Comparison of ENCODE assay signal across 25 mouse cellular contexts in genomic region chr7:123146141-123146846, GRCm38 (mm10). TPM values are rescaled to one million over a fixed set of nuclear protein-coding genes. Genes with fewer than 3 reads are reported as not detected.
DNase-seq lines count a peak whose midpoint lies in the region; ATAC-seq and TF ChIP-seq lines count a peak whose summit lies in the region.
"Had no signal": no experiment of that assay in that cellular context is flagged by ENCODE, and none has a peak within 500 bp of the region (broad histone marks: within the 10 kb centered on the region; RNA-seq: fewer than 3 reads in every experiment).

No protein-coding gene starts in this region.

- no peak for TF ChIP-seq CTCF in forebrain, postnatal 0 days (IDR thresholded peaks at IDR 0.05; ENCODE audit: low read depth)
- TF ChIP-seq CTCF in layer of hippocampus, adult 2 months (conservative IDR thresholded peaks at IDR 0.05) = no peak

- WGBS in forebrain, postnatal 0 days = 81% methylated on average over 10 of the region's 10 CpGs
- 90% methylated on average over 10 of the region's 10 CpGs for WGBS in forebrain, embryonic 14.5 days
- 96% methylated on average over 10 of the region's 10 CpGs for WGBS in midbrain, embryonic 14.5 days

- no peak overlapping the region for H3K4me3 ChIP-seq in forebrain, postnatal 0 days (ENCODE audit: low read depth, low read length)
- no peak overlapping the region for H3K4me3 ChIP-seq in forebrain, embryonic 14.5 days (ENCODE audit: low read depth, low read length)
- H3K4me3 ChIP-seq in layer of hippocampus, adult 2 months = no peak overlapping the region
- H3K4me3 ChIP-seq in midbrain, embryonic 14.5 days (replicated peaks; ENCODE audit: low read depth, low read length) = no peak overlapping the region
- H3K4me3 ChIP-seq: forebrain, embryonic 10.5 days; forebrain, embryonic 13.5 days; gastrocnemius, adult 2 months; heart, embryonic 12.5 days; heart, embryonic 15.5 days had no signal

- no peaks in the 10 kb centered on the region for H3K27me3 ChIP-seq in forebrain, postnatal 0 days (ENCODE audit: insufficient read depth, low read length)
- no peaks in the 10 kb centered on the region for H3K27me3 ChIP-seq in forebrain, embryonic 14.5 days (replicated peaks; ENCODE audit: control insufficient read depth, insufficient read depth, low read length)
- H3K27me3 ChIP-seq in midbrain, embryonic 14.5 days (ENCODE audit: control insufficient read depth, insufficient read depth, low read length) = no peaks in the 10 kb centered on the region
- H3K27me3 ChIP-seq: forebrain, embryonic 13.5 days; heart, embryonic 12.5 days; heart, embryonic 15.5 days had no signal

- H3K9me3 ChIP-seq in forebrain, postnatal 0 days (ENCODE audit: low read length) = no peaks in the 10 kb centered on the region
- no peaks in the 10 kb centered on the region for H3K9me3 ChIP-seq in forebrain, embryonic 14.5 days (replicated peaks; ENCODE audit: control insufficient read depth, low read length)
- no peaks in the 10 kb centered on the region for H3K9me3 ChIP-seq in midbrain, embryonic 14.5 days (ENCODE audit: control insufficient read depth, low read length)
- H3K9me3 ChIP-seq: forebrain, embryonic 10.5 days; forebrain, embryonic 13.5 days; heart, embryonic 12.5 days; heart, embryonic 15.5 days had no signal

- peak; percentile 5 for DNase-seq in forebrain, postnatal 0 days
- DNase-seq in forebrain, embryonic 14.5 days (ENCODE audit: low spot score) = no peak
- DNase-seq in layer of hippocampus, adult 2 months (ENCODE audit: low spot score in 2 of 2) = peak; percentile 24 to 29
- DNase-seq in layer of hippocampus, adult 8-10 months (ENCODE audit: low spot score in 2 of 2) = no peak
- DNase-seq in left cerebral cortex, postnatal 25 days (ENCODE audit: low spot score in 2 of 2) = peak; percentile 16 to 72
- DNase-seq in left cerebral cortex, postnatal 4 days = no peak
- peak; percentile 46 for DNase-seq in MN1 (ENCODE audit: low spot score)
- no peak for DNase-seq in midbrain, embryonic 14.5 days
- DNase-seq: adrenal gland, adult 8-10 months; adrenal gland, postnatal 25 days; cerebellum, adult 18-20 months; cerebellum, adult 9-10 months; cerebellum, postnatal 14 days; gastrocnemius, adult 2 months; gastrocnemius, postnatal 14 days; heart, adult 18-20 months; heart, postnatal 14 days; heart, postnatal 4 days had no signal

- intact Hi-C loops in left cerebral cortex, postnatal 25 days (cut with DNase I) = loop anchor here (1.0 kb wide), 1 partner anchor 80 kb away; no protein-coding TSS in a partner anchor
- intact Hi-C loops in left cerebral cortex, postnatal 4 days (cut with DNase I) = no loop called here

- no peaks in the 10 kb centered on the region for H3K4me1 ChIP-seq in forebrain, postnatal 0 days (ENCODE audit: insufficient read depth)
- peaks cover 2% of the 10 kb centered on the region; the same call in 1 of the 2 replicates for H3K4me1 ChIP-seq in forebrain, embryonic 14.5 days (ENCODE audit: control insufficient read depth, insufficient read depth, low read length)
- no peaks in the 10 kb centered on the region for H3K4me1 ChIP-seq in midbrain, embryonic 14.5 days (ENCODE audit: control insufficient read depth, insufficient read depth, low read length)
- H3K4me1 ChIP-seq: forebrain, embryonic 13.5 days had no signal

- H3K27ac ChIP-seq in forebrain, postnatal 0 days (ENCODE audit: low read depth, low read length) = no peak overlapping the region
- H3K27ac ChIP-seq in forebrain, embryonic 14.5 days (ENCODE audit: low read depth, low read length) = no peak overlapping the region
- H3K27ac ChIP-seq in layer of hippocampus, adult 2 months = no peak overlapping the region
- H3K27ac ChIP-seq in midbrain, embryonic 14.5 days (replicated peaks; ENCODE audit: low read depth, low read length) = no peak overlapping the region
- H3K27ac ChIP-seq: forebrain, embryonic 10.5 days; forebrain, embryonic 13.5 days; gastrocnemius, adult 2 months; heart, embryonic 15.5 days; hindbrain, embryonic 14.5 days; hindbrain, postnatal 0 days had no signal

- H3K36me3 ChIP-seq in forebrain, postnatal 0 days (ENCODE audit: insufficient read depth) = peaks cover 11% of the 10 kb centered on the region; the same call in 1 of the 2 replicates
- H3K36me3 ChIP-seq in forebrain, embryonic 14.5 days (ENCODE audit: control insufficient read depth, insufficient read depth, low read length) = peaks cover 16% of the 10 kb centered on the region; the same call in 1 of the 2 replicates
- peaks cover 10% of the 10 kb centered on the region for H3K36me3 ChIP-seq in midbrain, embryonic 14.5 days (ENCODE audit: control insufficient read depth, insufficient read depth, low read length)

- no peak overlapping the region for H3K9ac ChIP-seq in forebrain, postnatal 0 days
- no peak overlapping the region for H3K9ac ChIP-seq in forebrain, embryonic 14.5 days (ENCODE audit: low read length)
- no peak overlapping the region for H3K9ac ChIP-seq in midbrain, embryonic 14.5 days (replicated peaks; ENCODE audit: low read length)
- H3K9ac ChIP-seq: forebrain, embryonic 13.5 days; heart, embryonic 12.5 days; heart, embryonic 15.5 days; hindbrain, embryonic 14.5 days had no signal

- H3K4me2 ChIP-seq in forebrain, postnatal 0 days (ENCODE audit: low read depth) = no peak overlapping the region
- H3K4me2 ChIP-seq in forebrain, embryonic 14.5 days (ENCODE audit: low read length) = no peak overlapping the region
- no peak overlapping the region for H3K4me2 ChIP-seq in midbrain, embryonic 14.5 days (ENCODE audit: low read length)
- H3K4me2 ChIP-seq: forebrain, embryonic 13.5 days; heart, embryonic 12.5 days; heart, embryonic 15.5 days; hindbrain, embryonic 14.5 days had no signal

- ATAC-seq in forebrain, postnatal 0 days = no peak
- ATAC-seq in forebrain, embryonic 14.5 days = no peak
- no peak for ATAC-seq in midbrain, embryonic 14.5 days (ENCODE audit: low FRiP score, low TSS enrichment)
- ATAC-seq: forebrain, embryonic 13.5 days; hindbrain, postnatal 0 days; inflammation-experienced regulatory T-cells, adult 6 months had no signal

RNA-seq across cellular contexts. Expression of gene Tnrc6a, which starts 22.6 kb away (rescaled TPM):
- total RNA-seq in forebrain, postnatal 0 days (2014; rRNA removed) = 38.4 and 48.0 TPM in 2 replicates
- polyA plus RNA-seq in forebrain, postnatal 0 days (2015; fragmentation: Nextera tagmentation; extraction: Ambion mirVana) = 30.8 and 40.7 TPM in 2 replicates
- polyA plus RNA-seq in forebrain, embryonic 14.5 days (2014; fragmentation: Nextera tagmentation; extraction: Ambion mirVana) = 33.1 and 41.1 TPM in 2 replicates
- 10 to 100 TPM; 49.5 to 53.9 TPM for total RNA-seq in layer of hippocampus, adult 2 months (2021)
- 10 to 100 TPM; 58.1 to 64.8 (median 60.8) TPM for total RNA-seq in layer of hippocampus, adult 8-10 months (2022)
- total RNA-seq in left cerebral cortex, postnatal 25 days (2021) = 10 to 100 TPM; 49.6 to 54.1 TPM
- 10 to 100 TPM; 74.2 to 80.5 TPM for total RNA-seq in left cerebral cortex, postnatal 4 days (2021)
- polyA plus RNA-seq in midbrain, embryonic 14.5 days (2014; fragmentation: Nextera tagmentation; extraction: Ambion mirVana) = 50.0 and 59.4 TPM in 2 replicates

Comparison
In these comparisons a context has a peak if more than half of its experiments do, and no peak if none do; other contexts are left out.
1. DNase-seq: peak in forebrain, postnatal 0 days (single experiment), layer of hippocampus, adult 2 months (2 of 2), left cerebral cortex, postnatal 25 days (2 of 2) and MN1 (single experiment); none in forebrain, embryonic 14.5 days (single experiment), layer of hippocampus, adult 8-10 months (0 of 2), left cerebral cortex, postnatal 4 days (single experiment) and midbrain, embryonic 14.5 days (single experiment).